In the genomic region with DNA sequence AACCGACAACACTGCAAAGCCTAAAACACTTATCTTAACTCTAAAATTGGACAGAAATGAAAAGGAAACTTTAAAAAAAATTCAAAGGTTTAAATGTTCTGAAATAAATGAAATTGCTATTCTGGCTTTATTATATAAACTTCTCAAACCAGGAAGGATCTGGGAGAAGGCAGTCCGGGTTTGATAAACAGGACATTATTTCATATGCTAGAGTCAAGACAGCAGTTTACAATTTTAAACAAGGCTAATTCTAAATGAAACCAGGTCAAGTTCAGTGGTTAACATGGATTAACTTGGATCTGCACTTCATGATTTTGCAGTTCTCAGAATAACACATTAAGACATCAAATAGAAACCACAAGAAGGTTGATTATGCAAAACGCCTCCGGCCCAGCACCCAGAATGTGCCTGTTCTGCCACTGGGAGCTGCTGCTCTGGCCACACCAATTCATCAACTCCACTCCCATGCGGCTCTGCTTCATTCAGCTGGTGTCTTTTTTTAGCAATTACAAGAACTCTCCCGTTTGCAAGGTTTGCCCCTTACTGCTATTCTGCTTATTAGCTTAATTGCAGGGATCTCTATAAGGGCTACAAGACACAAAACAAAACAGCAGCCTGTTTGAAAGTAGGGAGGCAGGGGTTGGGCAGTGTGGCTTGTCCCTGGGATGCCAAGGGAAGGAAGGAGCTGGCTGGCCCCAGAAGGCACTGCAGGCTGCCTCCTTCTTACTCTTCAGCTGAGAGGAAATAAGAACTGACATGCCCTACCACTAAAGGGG, we compare ENCODE assay signal across 9 mouse cellular contexts. TPM values are rescaled to one million over a fixed set of nuclear protein-coding genes. Genes with fewer than 3 reads are reported as not detected.
A peak's percentile ranks its signal among the peaks of the same experiment; 100 is the strongest.
DNase-seq lines count a peak whose midpoint lies in the region; ATAC-seq and TF ChIP-seq lines count a peak whose summit lies in the region.
"Had no signal": no experiment of that assay in that cellular context is flagged by ENCODE, and none has a peak within 500 bp of the region (broad histone marks: within the 10 kb centered on the region; RNA-seq: fewer than 3 reads in every experiment).

No protein-coding gene starts in this region.

- H3K4me1 ChIP-seq in embryonic facial prominence, embryonic 14.5 days (ENCODE audit: control insufficient read depth, insufficient read depth, low read length): peaks cover 15% of the 10 kb centered on the region; the same call in 1 of the 2 replicates

- no peaks in the 10 kb centered on the region for H3K27me3 ChIP-seq in embryonic facial prominence, embryonic 14.5 days (replicated peaks; ENCODE audit: control insufficient read depth, insufficient read depth, low read length)
- H3K27me3 ChIP-seq: hindbrain, embryonic 15.5 days had no signal

- no peak; the same call in 1 of the 2 replicates for TF ChIP-seq CTCF in left cerebral cortex, adult 2 months (IDR thresholded peaks at IDR 0.05)

- intact Hi-C loops in left cerebral cortex, adult 2 months (cut with DNase I): no loop called here
- intact Hi-C loops in left cerebral cortex, postnatal 10 days (cut with DNase I): no loop called here

- H3K9me3 ChIP-seq in embryonic facial prominence, embryonic 14.5 days (ENCODE audit: control insufficient read depth, low read length): no peaks in the 10 kb centered on the region
- H3K9me3 ChIP-seq: hindbrain, embryonic 15.5 days had no signal

- H3K4me2 ChIP-seq in embryonic facial prominence, embryonic 14.5 days (ENCODE audit: low read depth, low read length): no peak overlapping the region
- H3K4me2 ChIP-seq: hindbrain, embryonic 15.5 days had no signal

- H3K36me3 ChIP-seq in embryonic facial prominence, embryonic 14.5 days (ENCODE audit: control insufficient read depth, insufficient read depth, low read length): no peaks in the 10 kb centered on the region
- H3K36me3 ChIP-seq: hindbrain, embryonic 15.5 days had no signal

- 39% methylated on average over 6 of the region's 6 CpGs for WGBS in embryonic facial prominence, embryonic 14.5 days

- ATAC-seq in frontal cortex, adult (ENCODE audit: low TSS enrichment): peak; percentile 92
- peak; percentile 57; the same call in 1 of the 2 replicates for ATAC-seq in embryonic facial prominence, embryonic 14.5 days (ENCODE audit: low read depth)
- no peak for ATAC-seq in activated CD4-positive, CD25-positive, alpha-beta regulatory T cell, adult 4 months

- no peak for DNase-seq in frontal cortex, postnatal 14 days (ENCODE audit: low spot score in 2 of 2)
- DNase-seq in left cerebral cortex, adult 2 months (ENCODE audit: extremely low spot score in 1 of 2, low spot score in 2 of 2): peak in 1 of 2 experiments; percentile 20
- DNase-seq in left cerebral cortex, postnatal 10 days (ENCODE audit: extremely low spot score in 1 of 2, low spot score in 2 of 2): no peak
- peak; percentile 69 for DNase-seq in embryonic facial prominence, embryonic 14.5 days (ENCODE audit: low spot score)
- peak; percentile 14 to 39 for DNase-seq in layer of hippocampus, postnatal 14 days (ENCODE audit: low spot score in 2 of 2)
- no peak for DNase-seq in adrenal gland, postnatal 36 days

- peak overlapping the region; percentile 63 for H3K27ac ChIP-seq in left cerebral cortex, adult 2 months
- H3K27ac ChIP-seq in embryonic facial prominence, embryonic 14.5 days (replicated peaks; ENCODE audit: low read depth, low read length): no peak overlapping the region
- H3K27ac ChIP-seq: hindbrain, embryonic 15.5 days had no signal

- no peak overlapping the region for H3K9ac ChIP-seq in embryonic facial prominence, embryonic 14.5 days (ENCODE audit: low read depth, low read length)
- H3K9ac ChIP-seq: hindbrain, embryonic 15.5 days had no signal

- H3K4me3 ChIP-seq in left cerebral cortex, adult 2 months: no peak overlapping the region
- H3K4me3 ChIP-seq in embryonic facial prominence, embryonic 14.5 days (ENCODE audit: low read depth, low read length): no peak overlapping the region
- H3K4me3 ChIP-seq: hindbrain, embryonic 15.5 days had no signal

RNA-seq across cellular contexts. Expression of a gene that starts 24.8 kb away (rescaled TPM):
- total RNA-seq in left cerebral cortex, adult 2 months (2021): 10 to 100 TPM in 1 of 2 experiments, 1 to 10 TPM in 1; 9.2 to 11.0 TPM
- total RNA-seq in left cerebral cortex, postnatal 10 days (2021): 10 to 100 TPM; 16.2 to 17.0 TPM
- 6.9 and 7.1 TPM in 2 replicates for polyA plus RNA-seq in embryonic facial prominence, embryonic 14.5 days (2014; fragmentation: Nextera tagmentation; extraction: Ambion mirVana)
- total RNA-seq in layer of hippocampus, postnatal 14 days (2021): 10 to 100 TPM; 15.2 to 16.1 TPM
- polyA plus RNA-seq in activated CD4-positive, CD25-positive, alpha-beta regulatory T cell, adult 4 months (2017; shearing (Covaris generic)): not detected
- total RNA-seq in adrenal gland, postnatal 36 days (2021): 1 to 10 TPM; 3.2 to 9.4 TPM

Comparison
In these comparisons a context has a peak if more than half of its experiments do, and no peak if none do; other contexts are left out.
1. DNase-seq: peak in embryonic facial prominence, embryonic 14.5 days (single experiment) and layer of hippocampus, postnatal 14 days (2 of 2); none in frontal cortex, postnatal 14 days (0 of 2), left cerebral cortex, postnatal 10 days (0 of 2) and adrenal gland, postnatal 36 days (0 of 2).